Mouse (Mus musculus): Measurements from ENCODE around the gene Tenm4. TPM values are rescaled to one million over a fixed set of nuclear protein-coding genes. Genes with fewer than 3 reads are reported as not detected.

Tenm4 gene
- total RNA-seq, 4 experiments from 2014 or later, result 18.1 to 36.5 (median 27.2) TPM

GRCm38 (mm10) chr7:96242328-96243185 is 71.5 kb downstream of the Tenm4 start:
- no peak for DNase-seq

DNA sequence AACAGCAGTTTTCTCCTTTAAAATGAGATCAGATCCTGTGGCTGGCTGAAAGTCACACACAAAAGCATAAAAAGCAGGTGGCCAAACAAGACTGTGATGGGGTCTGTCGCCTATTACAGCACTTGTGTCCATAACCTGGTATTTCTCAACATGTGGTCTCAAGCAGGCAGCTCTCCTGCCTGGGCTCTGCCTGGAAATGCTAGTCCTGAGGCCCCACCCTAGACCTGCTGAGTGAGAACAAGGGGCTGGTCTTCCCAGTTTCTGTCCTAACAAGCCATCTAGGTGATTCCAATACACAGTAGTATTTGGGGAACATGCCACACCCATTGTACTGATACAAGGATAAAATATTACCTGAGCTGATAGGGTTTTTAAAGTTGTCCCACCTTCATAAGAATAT is 73.8 kb downstream of the Tenm4 start:
- no peak for DNase-seq

DNA sequence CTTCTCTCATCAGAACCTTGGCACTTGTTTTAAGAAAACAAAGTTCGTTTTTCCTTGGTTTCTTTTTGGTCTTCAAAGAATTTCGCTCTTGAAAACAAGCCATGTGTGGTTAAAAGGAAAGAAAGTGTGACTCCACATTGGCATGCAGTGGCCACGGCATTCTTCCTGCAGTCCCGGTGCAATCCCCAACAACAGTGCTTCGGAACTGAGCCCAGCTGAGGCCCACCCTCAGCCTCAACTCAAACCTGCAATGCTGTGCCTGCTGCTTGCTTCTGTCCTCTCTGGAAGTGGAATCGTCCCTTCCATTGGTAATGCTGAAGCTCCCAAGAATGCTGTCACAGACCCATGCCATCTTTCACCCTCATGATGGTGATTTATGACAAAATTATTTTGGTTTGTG is 88.6 kb downstream of the Tenm4 start:
- no peak for DNase-seq

DNA sequence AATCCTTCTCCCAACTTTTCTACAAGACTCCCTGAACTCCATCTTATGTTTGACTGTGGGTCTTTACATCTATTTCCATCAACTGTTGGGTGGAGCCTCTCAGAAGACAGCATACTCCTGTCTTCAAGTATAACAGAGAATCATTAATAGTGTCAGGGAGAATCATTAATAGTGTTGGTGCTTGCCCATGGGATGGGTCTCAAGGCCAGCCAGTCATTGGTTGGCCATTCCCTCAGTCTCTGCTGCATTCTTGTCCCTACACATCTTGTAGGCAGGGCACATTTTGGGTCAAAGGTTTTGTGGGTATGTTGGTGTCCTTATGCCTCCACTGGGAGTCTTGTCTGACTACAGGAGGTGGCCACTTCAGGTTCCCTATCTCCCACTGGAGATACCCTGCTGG is 91.1 kb downstream of the Tenm4 start:
- no peak for DNase-seq

GRCm38 (mm10) chr7:96265941-96266340 is 94.9 kb downstream of the Tenm4 start:
- no peak for DNase-seq

- no peak for DNase-seq
Measured at GRCm38 (mm10) chr7:96267266-96267665, 96.2 kb downstream of the Tenm4 start.

- no peak for DNase-seq
Measured at GRCm38 (mm10) chr7:96270684-96271083, 99.6 kb downstream of the Tenm4 start.

DNA sequence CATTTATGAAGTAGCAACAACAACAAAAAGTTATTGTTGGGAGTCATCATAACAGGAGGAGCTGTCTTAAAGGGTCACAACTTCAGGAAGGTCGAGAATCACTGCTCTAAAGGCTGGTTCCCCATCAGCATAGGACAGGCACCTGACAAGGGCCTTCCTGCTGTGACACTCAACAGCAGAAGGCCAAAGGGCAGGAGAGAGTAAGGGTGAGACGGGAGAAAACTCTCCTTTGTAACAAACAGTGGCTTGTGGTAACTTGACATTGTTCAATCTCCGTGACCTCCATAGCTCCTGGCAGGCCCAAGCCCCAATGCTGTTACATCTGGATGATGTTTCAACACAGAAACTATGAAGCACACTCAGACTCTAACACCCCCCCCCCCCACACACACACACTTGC is 101.0 kb downstream of the Tenm4 start:
- DNase-seq, result no peak

DNA sequence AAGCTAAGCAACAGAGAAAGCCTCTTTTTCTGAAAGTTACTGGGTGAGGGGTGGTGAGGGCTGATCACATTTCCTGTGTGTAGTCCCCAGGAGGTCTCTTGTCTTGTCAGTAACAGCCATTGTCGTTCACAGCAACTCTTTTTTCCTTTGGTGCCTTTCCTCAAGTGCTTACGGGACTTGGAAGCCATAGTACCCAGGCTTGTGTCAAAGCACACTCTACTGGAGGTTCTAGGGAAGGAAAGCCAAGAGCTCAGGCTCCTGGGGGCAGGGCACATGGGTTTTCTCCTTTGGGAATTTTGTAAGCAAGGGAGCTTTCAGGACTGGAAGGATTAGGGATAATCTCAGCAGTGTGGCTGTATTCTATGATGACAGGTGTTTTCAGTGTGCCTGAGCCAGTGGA is 103.4 kb downstream of the Tenm4 start:
- no peak for DNase-seq

- DNase-seq, result no peak
Measured at GRCm38 (mm10) chr7:96277550-96277949, 106.5 kb downstream of the Tenm4 start.

- no peak for DNase-seq
Measured at GRCm38 (mm10) chr7:96278378-96278777, 107.3 kb downstream of the Tenm4 start.

DNA sequence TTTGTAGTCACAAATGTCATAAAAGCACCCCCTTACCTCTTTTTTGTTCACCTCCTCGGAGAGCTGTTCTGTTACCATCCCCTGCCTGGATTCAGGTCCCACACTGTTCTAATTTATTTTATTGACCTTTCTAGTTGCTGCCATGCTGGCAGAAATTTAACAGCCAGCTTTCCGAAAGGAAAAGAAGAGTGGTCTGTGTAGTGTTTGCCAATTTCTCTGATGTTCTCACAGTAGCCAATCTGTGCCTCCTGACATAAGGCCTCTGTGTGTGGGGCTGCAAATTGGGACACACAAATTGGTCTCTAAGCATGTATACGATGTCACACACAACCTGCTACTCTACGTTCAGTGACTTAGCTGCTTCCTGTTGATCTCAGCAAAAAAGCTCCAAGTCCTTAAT is 109.7 kb downstream of the Tenm4 start:
- DNase-seq, result no peak

- DNase-seq, result no peak
Measured at GRCm38 (mm10) chr7:96290576-96290975, 119.5 kb downstream of the Tenm4 start.

DNA sequence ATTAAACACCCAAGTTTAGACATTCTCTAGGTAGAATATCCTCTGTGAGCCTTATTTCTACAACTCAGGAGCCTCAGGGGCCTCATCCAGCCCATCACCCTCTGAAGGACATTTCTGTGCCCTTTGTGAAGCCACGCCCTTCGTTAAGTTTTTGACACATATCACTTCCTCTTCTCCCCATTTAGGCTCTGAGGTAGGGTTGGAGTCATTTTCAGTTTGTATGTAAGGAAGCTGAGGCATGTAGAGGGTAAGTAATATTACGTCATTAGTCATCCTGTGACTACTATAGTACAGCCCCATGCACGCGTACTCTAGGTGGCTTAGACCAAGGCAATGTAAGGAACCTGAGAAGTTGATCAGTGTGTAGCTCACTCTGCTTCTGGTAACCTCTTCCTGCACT is 124.9 kb downstream of the Tenm4 start:
- DNase-seq, result no peak

- DNase-seq, result no peak
Measured at GRCm38 (mm10) chr7:96300826-96301397, 129.9 kb downstream of the Tenm4 start.

- DNase-seq, result no peak
Measured at GRCm38 (mm10) chr7:96301813-96302212, 130.8 kb downstream of the Tenm4 start.

- no peak for DNase-seq
Measured at GRCm38 (mm10) chr7:96303963-96304362, 132.9 kb downstream of the Tenm4 start.

GRCm38 (mm10) chr7:96305382-96305935 is 134.4 kb downstream of the Tenm4 start:
- DNase-seq, result no peak

GRCm38 (mm10) chr7:96308106-96308505 is 137.1 kb downstream of the Tenm4 start:
- DNase-seq, result no peak

- no peak for DNase-seq
Measured at GRCm38 (mm10) chr7:96329343-96329742, 158.3 kb downstream of the Tenm4 start.

GRCm38 (mm10) chr7:96331186-96331585 is 160.1 kb downstream of the Tenm4 start:
- DNase-seq, result no peak

DNA sequence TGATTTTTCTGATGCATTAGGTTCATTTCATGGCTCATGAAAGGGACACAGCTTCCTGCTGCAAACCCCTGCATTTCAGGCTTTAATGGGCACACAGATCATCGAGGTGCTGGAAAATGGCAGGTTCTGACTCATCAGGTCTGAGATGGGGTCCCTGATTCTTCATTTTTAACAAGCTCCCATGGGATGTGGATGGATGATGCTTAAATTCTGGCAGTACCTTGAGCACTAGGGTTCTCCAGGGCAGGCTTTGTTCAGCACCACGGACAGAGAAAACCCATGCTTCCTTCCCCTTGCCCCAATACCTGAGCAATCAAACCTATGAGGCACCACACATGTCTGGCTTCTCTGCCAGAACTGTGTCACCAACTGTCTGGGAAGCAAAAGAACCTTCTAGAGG is 163.3 kb downstream of the Tenm4 start:
- no peak for DNase-seq

DNA sequence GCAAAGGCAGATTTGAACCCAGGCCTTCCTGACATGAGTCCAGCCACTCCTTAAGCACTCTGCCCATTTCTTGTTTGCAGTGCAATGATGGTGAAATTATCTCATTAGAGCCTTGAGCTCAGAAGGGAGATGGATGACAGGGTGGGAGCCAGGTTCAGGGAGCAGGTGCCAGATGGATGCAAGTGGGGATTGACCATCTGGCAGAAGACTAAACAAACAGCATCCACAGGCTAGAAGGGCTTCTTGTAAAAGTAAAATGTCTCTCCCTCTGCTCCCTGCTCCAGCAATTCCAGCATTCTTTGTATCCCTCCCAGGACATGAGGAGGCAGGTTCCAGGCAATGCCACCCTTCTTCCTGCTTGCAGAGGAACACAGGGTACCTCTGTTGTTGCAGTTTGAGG is 165.3 kb downstream of the Tenm4 start:
- DNase-seq, result no peak

DNA sequence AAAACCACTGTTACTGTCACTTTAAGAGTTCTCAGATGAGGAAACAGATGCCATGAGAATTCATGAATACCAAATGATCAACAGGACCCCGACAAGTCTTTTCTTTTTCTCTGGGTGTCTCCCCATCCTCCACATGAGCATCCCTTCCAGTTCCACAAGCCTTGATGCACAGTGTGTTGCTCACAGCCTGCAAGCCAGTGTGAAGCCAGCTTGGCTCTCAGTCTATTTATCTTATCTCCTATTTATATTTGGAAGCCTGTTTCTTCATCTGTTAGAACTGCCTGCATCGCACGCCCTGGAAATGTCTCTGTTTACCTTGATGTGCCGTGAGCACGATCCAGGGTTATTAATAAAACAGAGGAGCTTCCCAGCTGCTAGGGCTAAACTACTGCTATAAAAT is 169.8 kb downstream of the Tenm4 start:
- no peak for DNase-seq
